Mouse (Mus musculus) megakaryocyte progenitor cell, adult 5-6 weeks (primary cell): ENCODE data around the gene Ppfia1. TPM values are rescaled to one million over a fixed set of nuclear protein-coding genes. Genes with fewer than 3 reads are reported as not detected.

Experiments used
- ATAC-seq: replicated peaks from 2 replicates; pipeline ENCODE4 v1.8.0; 2016; ENCODE audit warnings: mild to moderate bottlenecking, moderate TSS enrichment, inconsistent platforms; ENCODE audit not compliant: poor library complexity
- total RNA-seq, 2 experiments: library from RNA; stranded (forward) in 1 of 2; stranded (reverse) in 1 of 2; fragments of 157-497, 149-512 nt in 1 of 2; fragments of 200-1000 nt in 1 of 2; gene quantifications; 2 replicates each; pipeline versions ENCODE4 v1.2.3 to v1.2.4; 2015 to 2017

Ppfia1 gene
- total RNA-seq, 2 experiments from 2014 or later, result 29.6 to 59.0 TPM

- no peak for ATAC-seq
Observed at GRCm38 (mm10) chr7:144552274-144552673, 1.3 kb downstream of the Ppfia1 start.

- ATAC-seq, result no peak
Observed at GRCm38 (mm10) chr7:144550811-144551210, 2.7 kb downstream of the Ppfia1 start.

GRCm38 (mm10) chr7:144549904-144550566 lies 3.5 kb downstream of the Ppfia1 start:
- ATAC-seq, result no peak

- ATAC-seq, result no peak
Observed at GRCm38 (mm10) chr7:144545231-144545630, 8.3 kb downstream of the Ppfia1 start.

- no peak for ATAC-seq
Observed at GRCm38 (mm10) chr7:144541351-144541750, 12.2 kb downstream of the Ppfia1 start.

GRCm38 (mm10) chr7:144539146-144539545 lies 14.4 kb downstream of the Ppfia1 start:
- ATAC-seq, result peak; percentile 89

- ATAC-seq, result no peak
Observed at GRCm38 (mm10) chr7:144538030-144538644, 15.4 kb downstream of the Ppfia1 start.

GRCm38 (mm10) chr7:144536367-144536766 lies 17.2 kb downstream of the Ppfia1 start:
- ATAC-seq, result peak; percentile 45

- ATAC-seq, result no peak
Observed at GRCm38 (mm10) chr7:144534773-144535172, 18.8 kb downstream of the Ppfia1 start.

GRCm38 (mm10) chr7:144531585-144532378 lies 21.7 kb downstream of the Ppfia1 start:
- ATAC-seq, result no peak

- ATAC-seq, result no peak
Observed at GRCm38 (mm10) chr7:144529851-144530250, 23.7 kb downstream of the Ppfia1 start.

- peak; percentile 35 for ATAC-seq
Observed at GRCm38 (mm10) chr7:144527723-144528221, 25.8 kb downstream of the Ppfia1 start.

- no peak for ATAC-seq
Observed at GRCm38 (mm10) chr7:144526649-144527048, 26.9 kb downstream of the Ppfia1 start.

GRCm38 (mm10) chr7:144524427-144525191 lies 28.9 kb downstream of the Ppfia1 start:
- 0 out of 2 replicates have a peak, but pooled peaks have one; percentile 9 for ATAC-seq

GRCm38 (mm10) chr7:144523415-144523814 lies 30.1 kb downstream of the Ppfia1 start:
- ATAC-seq, result peak; percentile 90

- no peak for ATAC-seq
Observed at GRCm38 (mm10) chr7:144521927-144522326, 31.6 kb downstream of the Ppfia1 start.

GRCm38 (mm10) chr7:144519852-144520251 lies 33.7 kb downstream of the Ppfia1 start:
- ATAC-seq, result no peak

- ATAC-seq, result no peak
Observed at GRCm38 (mm10) chr7:144516711-144517110, 36.8 kb downstream of the Ppfia1 start.

- ATAC-seq, result no peak
Observed at GRCm38 (mm10) chr7:144509090-144509489, 44.4 kb downstream of the Ppfia1 start.

GRCm38 (mm10) chr7:144506807-144507206 lies 46.7 kb downstream of the Ppfia1 start:
- peak; percentile 52 for ATAC-seq

- no peak for ATAC-seq
Observed at GRCm38 (mm10) chr7:144503959-144504358, 49.6 kb downstream of the Ppfia1 start.
